Mouse (Mus musculus): ENCODE measurements around the gene Gm9945. TPM values are rescaled to one million over a fixed set of nuclear protein-coding genes. Genes with fewer than 3 reads are reported as not detected.
A peak's percentile ranks its signal among the peaks of the same experiment; 100 is the strongest.

Gm9945 gene
- total and polyA plus RNA-seq, 2 experiments from 2014 or later, result not detected

DNA sequence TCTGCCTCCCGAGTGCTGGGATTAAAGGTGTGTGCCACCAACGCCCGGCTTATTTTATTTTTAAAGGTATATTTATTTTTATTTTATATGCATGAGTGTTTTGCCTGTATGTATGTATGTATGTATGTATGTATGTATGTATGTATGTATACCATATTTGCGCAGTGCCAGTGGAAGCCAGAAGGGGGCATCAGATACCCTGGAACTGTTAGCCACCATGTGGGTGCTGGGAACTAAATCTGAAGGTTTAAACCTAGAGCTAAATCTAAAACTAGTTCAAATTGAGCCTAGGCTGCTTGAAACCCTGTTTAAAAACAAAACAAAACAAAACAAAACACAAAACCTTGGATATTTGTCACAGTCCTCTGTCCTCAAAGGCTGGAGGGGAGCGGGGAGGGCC, 9.0 kb downstream of the Gm9945 start:
- H3K27me3 ChIP-seq (ENCODE audit: control insufficient read depth, insufficient read depth, low read length), result peaks cover 9% of the 10 kb centered on the region; the same call in 1 of the 2 replicates
- no peak for TF ChIP-seq CTCF (IDR thresholded peaks at IDR 0.05; ENCODE audit: low read depth)
- no peaks in the 10 kb centered on the region for H3K36me3 ChIP-seq (replicated peaks; ENCODE audit: control insufficient read depth, insufficient read depth, low read length)
- H3K4me3 ChIP-seq (ENCODE audit: low read depth, low read length), result no peak overlapping the region
- H3K4me1 ChIP-seq (ENCODE audit: control insufficient read depth, insufficient read depth), result no peaks in the 10 kb centered on the region; the same call in 1 of the 2 replicates
- DNase-seq (ENCODE audit: low spot score) (no peak), ATAC-seq (ENCODE audit: insufficient read depth, low read depth) (no peak)
- no peak overlapping the region for H3K27ac ChIP-seq (ENCODE audit: low read depth)
- no peaks in the 10 kb centered on the region for H3K9me3 ChIP-seq (replicated peaks; ENCODE audit: control insufficient read depth, low read length)
- H3K4me2 ChIP-seq (ENCODE audit: low read depth, low read length), result no peak overlapping the region
- no peak overlapping the region for H3K9ac ChIP-seq (replicated peaks; ENCODE audit: low read depth, low read length)
- WGBS, result 95% methylated on average over 5 of the region's 5 CpGs

- Histone ChIP-seq H3K9ac (replicated peaks; ENCODE audit: low read depth, low read length) (no peak overlapping the region), H3K4me1 (ENCODE audit: control insufficient read depth, insufficient read depth) (no peaks in the 10 kb centered on the region; the same call in 1 of the 2 replicates), H3K36me3 (replicated peaks; ENCODE audit: control insufficient read depth, insufficient read depth, low read length) (no peaks in the 10 kb centered on the region), H3K4me2 (ENCODE audit: low read depth, low read length) (no peak overlapping the region), H3K27me3 (ENCODE audit: control insufficient read depth, insufficient read depth, low read length) (peaks cover 9% of the 10 kb centered on the region; the same call in 1 of the 2 replicates), H3K9me3 (replicated peaks; ENCODE audit: control insufficient read depth, low read length) (no peaks in the 10 kb centered on the region), H3K27ac (ENCODE audit: low read depth) (no peak overlapping the region), H3K4me3 (ENCODE audit: low read depth, low read length) (no peak overlapping the region)
- DNase-seq (ENCODE audit: low spot score), result no peak
- TF ChIP-seq EP300 (IDR thresholded peaks at IDR 0.05; ENCODE audit: low read depth) (no peak), CTCF (IDR thresholded peaks at IDR 0.05; ENCODE audit: low read depth) (no peak)
- WGBS, result 86% methylated on average over 9 of the region's 9 CpGs
- ATAC-seq (ENCODE audit: insufficient read depth, low read depth), result no peak
These were observed 9.5 kb downstream of the Gm9945 start for GRCm38 (mm10) chr11:53489421-53489820.

- Histone ChIP-seq H3K27me3 (ENCODE audit: control insufficient read depth, insufficient read depth, low read length) (peaks cover 9% of the 10 kb centered on the region; the same call in 1 of the 2 replicates), H3K27ac (ENCODE audit: low read depth) (peak overlapping the region; percentile 43; the same call in 1 of the 2 replicates), H3K36me3 (replicated peaks; ENCODE audit: control insufficient read depth, insufficient read depth, low read length) (no peaks in the 10 kb centered on the region), H3K4me1 (ENCODE audit: control insufficient read depth, insufficient read depth) (no peaks in the 10 kb centered on the region; the same call in 1 of the 2 replicates), H3K4me2 (ENCODE audit: low read depth, low read length) (no peak overlapping the region), H3K9ac (replicated peaks; ENCODE audit: low read depth, low read length) (no peak overlapping the region), H3K9me3 (replicated peaks; ENCODE audit: control insufficient read depth, low read length) (no peaks in the 10 kb centered on the region), H3K4me3 (ENCODE audit: low read depth, low read length) (no peak overlapping the region)
- no peak for TF ChIP-seq EP300 (IDR thresholded peaks at IDR 0.05; ENCODE audit: low read depth)
- no peak for TF ChIP-seq CTCF (IDR thresholded peaks at IDR 0.05; ENCODE audit: low read depth)
- DNase-seq (ENCODE audit: low spot score) (peak; percentile 45), ATAC-seq (ENCODE audit: insufficient read depth, low read depth) (peak; percentile 68)
- WGBS, result 40% methylated on average over 8 of the region's 8 CpGs
These were observed 12.0 kb downstream of the Gm9945 start for GRCm38 (mm10) chr11:53491954-53492401.

GRCm38 (mm10) chr11:53493243-53493955, 13.4 kb downstream of the Gm9945 start:
- no peaks in the 10 kb centered on the region for H3K4me1 ChIP-seq (ENCODE audit: control insufficient read depth, insufficient read depth)
- no peaks in the 10 kb centered on the region for H3K9me3 ChIP-seq (replicated peaks; ENCODE audit: control insufficient read depth, low read length)
- no peak overlapping the region for H3K9ac ChIP-seq (replicated peaks; ENCODE audit: low read depth, low read length)
- no peak overlapping the region for H3K4me2 ChIP-seq (ENCODE audit: low read depth, low read length)
- no peak overlapping the region for H3K4me3 ChIP-seq (ENCODE audit: low read depth, low read length)
- no peak overlapping the region for H3K27ac ChIP-seq (ENCODE audit: low read depth)
- TF ChIP-seq CTCF (IDR thresholded peaks at IDR 0.05; ENCODE audit: low read depth) (no peak), EP300 (IDR thresholded peaks at IDR 0.05; ENCODE audit: low read depth) (no peak)
- no peaks in the 10 kb centered on the region for H3K27me3 ChIP-seq (ENCODE audit: control insufficient read depth, insufficient read depth, low read length)
- WGBS, result 51% methylated on average over 3 of the region's 3 CpGs
- DNase-seq (ENCODE audit: low spot score), result no peak
- no peaks in the 10 kb centered on the region for H3K36me3 ChIP-seq (replicated peaks; ENCODE audit: control insufficient read depth, insufficient read depth, low read length)
- no peak for ATAC-seq (ENCODE audit: insufficient read depth, low read depth)

- peak overlapping the region; percentile 17; the same call in 1 of the 2 replicates for H3K27ac ChIP-seq (ENCODE audit: low read depth)
- WGBS, result 64% methylated on average over 6 of the region's 6 CpGs
- no peaks in the 10 kb centered on the region for H3K36me3 ChIP-seq (replicated peaks; ENCODE audit: control insufficient read depth, insufficient read depth, low read length)
- H3K4me2 ChIP-seq (ENCODE audit: low read depth, low read length), result no peak overlapping the region
- H3K9ac ChIP-seq (replicated peaks; ENCODE audit: low read depth, low read length), result no peak overlapping the region
- H3K9me3 ChIP-seq (replicated peaks; ENCODE audit: control insufficient read depth, low read length), result no peaks in the 10 kb centered on the region
- H3K4me1 ChIP-seq (ENCODE audit: control insufficient read depth, insufficient read depth), result no peaks in the 10 kb centered on the region
- no peak overlapping the region for H3K4me3 ChIP-seq (ENCODE audit: low read depth, low read length)
- no peak for ATAC-seq (ENCODE audit: insufficient read depth, low read depth)
- DNase-seq (ENCODE audit: low spot score), result no peak
- no peaks in the 10 kb centered on the region for H3K27me3 ChIP-seq (ENCODE audit: control insufficient read depth, insufficient read depth, low read length)
- TF ChIP-seq CTCF (IDR thresholded peaks at IDR 0.05; ENCODE audit: low read depth), result no peak
These were observed 15.5 kb downstream of the Gm9945 start for GRCm38 (mm10) chr11:53495417-53495816.

All from heart, postnatal 0 days (tissue).